Mouse (Mus musculus): Measurements from ENCODE around the gene Higd1a. TPM values are rescaled to one million over a fixed set of nuclear protein-coding genes. Genes with fewer than 3 reads are reported as not detected.
A peak's percentile ranks its signal among the peaks of the same experiment; 100 is the strongest.

The Higd1a gene
- polyA plus RNA-seq, 1 experiment from 2014 or later, result 257 TPM

GRCm38 (mm10) chr9:121898245-121898644, 40.1 kb upstream of the Higd1a start, which contains the start of gene Ackr2:
TSS of gene Ackr2 (plus strand) at chr9:121898355.
- ATAC-seq (ENCODE audit: insufficient number of reproducible peaks, low FRiP score), result no peak
- peaks cover 7% of the 10 kb centered on the region; the same call in 1 of the 2 replicates for H3K4me1 ChIP-seq (replicated peaks)
- H3K36me3 ChIP-seq, result no peaks in the 10 kb centered on the region
- WGBS, result 82% methylated on average over 9 of the region's 9 CpGs
- H3K27ac ChIP-seq (ENCODE audit: poor library complexity, severe bottlenecking), result no peak within 1 kb of the TSS
- H3K4me2 ChIP-seq, result no peak within 1 kb of the TSS
- no peak within 1 kb of the TSS for H3K4me3 ChIP-seq
- H3K27me3 ChIP-seq (replicated peaks), result no peaks in the 10 kb centered on the region
- H3K9ac ChIP-seq, result no peak within 1 kb of the TSS
- no peaks in the 10 kb centered on the region for H3K9me3 ChIP-seq (replicated peaks)

GRCm38 (mm10) chr9:121896820-121897219, 38.7 kb upstream of the Higd1a start:
- WGBS, result 57% methylated on average over 4 of the region's 4 CpGs
- Histone ChIP-seq H3K27ac (ENCODE audit: poor library complexity, severe bottlenecking) (no peak overlapping the region), H3K36me3 (no peaks in the 10 kb centered on the region), H3K9ac (no peak overlapping the region), H3K4me2 (no peak overlapping the region), H3K4me3 (no peak overlapping the region), H3K4me1 (replicated peaks) (peaks cover 7% of the 10 kb centered on the region; the same call in 1 of the 2 replicates), H3K9me3 (replicated peaks) (no peaks in the 10 kb centered on the region), H3K27me3 (replicated peaks) (no peaks in the 10 kb centered on the region)
- ATAC-seq (ENCODE audit: insufficient number of reproducible peaks, low FRiP score), result no peak

GRCm38 (mm10) chr9:121895392-121895993, 37.3 kb upstream of the Higd1a start:
- Histone ChIP-seq H3K4me3 (no peak overlapping the region), H3K9me3 (replicated peaks) (no peaks in the 10 kb centered on the region), H3K4me1 (replicated peaks) (peaks cover 15% of the 10 kb centered on the region), H3K4me2 (no peak overlapping the region), H3K27ac (ENCODE audit: poor library complexity, severe bottlenecking) (no peak overlapping the region), H3K36me3 (no peaks in the 10 kb centered on the region), H3K27me3 (replicated peaks) (no peaks in the 10 kb centered on the region), H3K9ac (no peak overlapping the region)
- no peak for ATAC-seq (ENCODE audit: insufficient number of reproducible peaks, low FRiP score)
- WGBS, result 66% methylated on average over 7 of the region's 7 CpGs

- no peak for ATAC-seq (ENCODE audit: insufficient number of reproducible peaks, low FRiP score)
- Histone ChIP-seq H3K27me3 (replicated peaks) (no peaks in the 10 kb centered on the region), H3K36me3 (no peaks in the 10 kb centered on the region), H3K4me3 (no peak overlapping the region), H3K9me3 (replicated peaks) (no peaks in the 10 kb centered on the region), H3K4me1 (replicated peaks) (peaks cover 22% of the 10 kb centered on the region), H3K9ac (no peak overlapping the region), H3K4me2 (no peak overlapping the region), H3K27ac (ENCODE audit: poor library complexity, severe bottlenecking) (no peak overlapping the region)
- WGBS, result 73% methylated on average over 7 of the region's 7 CpGs
These were observed 36.3 kb upstream of the Higd1a start for GRCm38 (mm10) chr9:121894447-121894846.

GRCm38 (mm10) chr9:121892057-121892687, 34.0 kb upstream of the Higd1a start:
- no peak overlapping the region for H3K4me3 ChIP-seq
- H3K9ac ChIP-seq, result no peak overlapping the region
- 83% methylated on average over 12 of the region's 12 CpGs for WGBS
- H3K4me1 ChIP-seq (replicated peaks), result peaks cover 21% of the 10 kb centered on the region
- no peak overlapping the region for H3K4me2 ChIP-seq
- no peak for ATAC-seq (ENCODE audit: insufficient number of reproducible peaks, low FRiP score)
- H3K9me3 ChIP-seq (replicated peaks), result no peaks in the 10 kb centered on the region
- no peaks in the 10 kb centered on the region for H3K36me3 ChIP-seq
- H3K27ac ChIP-seq (ENCODE audit: poor library complexity, severe bottlenecking), result no peak overlapping the region
- H3K27me3 ChIP-seq (replicated peaks), result no peaks in the 10 kb centered on the region

GRCm38 (mm10) chr9:121891301-121891700, 33.1 kb upstream of the Higd1a start:
- Histone ChIP-seq H3K27me3 (replicated peaks) (no peaks in the 10 kb centered on the region), H3K9ac (no peak overlapping the region), H3K4me3 (no peak overlapping the region), H3K4me2 (no peak overlapping the region), H3K9me3 (replicated peaks) (no peaks in the 10 kb centered on the region), H3K4me1 (replicated peaks) (peaks cover 15% of the 10 kb centered on the region), H3K27ac (ENCODE audit: poor library complexity, severe bottlenecking) (no peak overlapping the region), H3K36me3 (no peaks in the 10 kb centered on the region)
- WGBS, result 73% methylated on average over 9 of the region's 9 CpGs
- ATAC-seq (ENCODE audit: insufficient number of reproducible peaks, low FRiP score), result no peak

- WGBS, result 7% methylated on average over 18 of the region's 18 CpGs
- Histone ChIP-seq H3K27me3 (replicated peaks) (no peaks in the 10 kb centered on the region), H3K4me1 (replicated peaks) (peaks cover 15% of the 10 kb centered on the region), H3K4me3 (peak overlapping the region; percentile 1; the same call in 1 of the 2 replicates), H3K9ac (no peak overlapping the region), H3K36me3 (no peaks in the 10 kb centered on the region), H3K9me3 (replicated peaks) (no peaks in the 10 kb centered on the region), H3K27ac (ENCODE audit: poor library complexity, severe bottlenecking) (peak overlapping the region; percentile 33; the same call in 1 of the 2 replicates), H3K4me2 (peak overlapping the region; percentile 49)
- ATAC-seq (ENCODE audit: insufficient number of reproducible peaks, low FRiP score), result peak; percentile 91
These were observed 32.3 kb upstream of the Higd1a start for GRCm38 (mm10) chr9:121890441-121890941.

- WGBS, result 63% methylated on average over 4 of the region's 4 CpGs
- no peak overlapping the region for H3K9ac ChIP-seq
These were observed 31.8 kb upstream of the Higd1a start for GRCm38 (mm10) chr9:121889927-121890440.

GRCm38 (mm10) chr9:121882015-121882457, 23.9 kb upstream of the Higd1a start:
- Histone ChIP-seq H3K4me1 (replicated peaks) (0 out of 2 replicates have a peak, but pooled peaks cover 5% of the 10 kb centered on the region), H3K27ac (ENCODE audit: poor library complexity, severe bottlenecking) (no peak overlapping the region), H3K36me3 (no peaks in the 10 kb centered on the region), H3K9ac (no peak overlapping the region), H3K9me3 (replicated peaks) (no peaks in the 10 kb centered on the region), H3K4me3 (no peak overlapping the region), H3K27me3 (replicated peaks) (no peaks in the 10 kb centered on the region), H3K4me2 (no peak overlapping the region)
- WGBS, result 54% methylated on average over 7 of the region's 7 CpGs
- peak; percentile 51; the same call in 1 of the 2 replicates for ATAC-seq (ENCODE audit: insufficient number of reproducible peaks, low FRiP score)

More at GRCm38 (mm10) chr9:121889927-121890440, 31.8 kb upstream of the Higd1a start:
- Histone ChIP-seq H3K4me3 (no peak overlapping the region), H3K36me3 (no peaks in the 10 kb centered on the region), H3K27ac (ENCODE audit: poor library complexity, severe bottlenecking) (peak overlapping the region; percentile 33; the same call in 1 of the 2 replicates), H3K27me3 (replicated peaks) (no peaks in the 10 kb centered on the region), H3K9me3 (replicated peaks) (no peaks in the 10 kb centered on the region), H3K4me1 (replicated peaks) (peaks cover 15% of the 10 kb centered on the region), H3K4me2 (peak overlapping the region; percentile 49)
- 0 out of 2 replicates have a peak, but pooled peaks have one; percentile 22 for ATAC-seq (ENCODE audit: insufficient number of reproducible peaks, low FRiP score)

GRCm38 (mm10) chr9:121881301-121881700, 23.1 kb upstream of the Higd1a start:
- Histone ChIP-seq H3K4me3 (no peak overlapping the region), H3K36me3 (no peaks in the 10 kb centered on the region), H3K9ac (no peak overlapping the region), H3K4me1 (replicated peaks) (0 out of 2 replicates have a peak, but pooled peaks cover 5% of the 10 kb centered on the region), H3K27ac (ENCODE audit: poor library complexity, severe bottlenecking) (no peak overlapping the region), H3K27me3 (replicated peaks) (no peaks in the 10 kb centered on the region), H3K4me2 (no peak overlapping the region; the same call in 1 of the 2 replicates), H3K9me3 (replicated peaks) (no peaks in the 10 kb centered on the region)
- ATAC-seq (ENCODE audit: insufficient number of reproducible peaks, low FRiP score), result no peak
- WGBS, result 70% methylated on average over 6 of the region's 6 CpGs

- 28% methylated on average over 14 of the region's 14 CpGs for WGBS
- Histone ChIP-seq H3K4me1 (replicated peaks) (0 out of 2 replicates have a peak, but pooled peaks cover 5% of the 10 kb centered on the region), H3K4me2 (peak overlapping the region; percentile 50), H3K27me3 (replicated peaks) (no peaks in the 10 kb centered on the region), H3K9me3 (replicated peaks) (no peaks in the 10 kb centered on the region), H3K27ac (ENCODE audit: poor library complexity, severe bottlenecking) (no peak overlapping the region), H3K9ac (no peak overlapping the region), H3K36me3 (no peaks in the 10 kb centered on the region), H3K4me3 (no peak overlapping the region)
- ATAC-seq (ENCODE audit: insufficient number of reproducible peaks, low FRiP score), result no peak
These were observed 22.7 kb upstream of the Higd1a start for GRCm38 (mm10) chr9:121880840-121881239.

Data from heart, embryonic 12.5 days (tissue).